Mouse (Mus musculus) erythroblast, embryonic 14.5 days (primary cell): Measurements from ENCODE around the gene Tymp.

Experiments
- GATA1 ChIP-seq: IDR thresholded peaks from 2 replicates; pipeline ENCODE4 v1.6.1; 2012; ENCODE audit warnings: low read length, inconsistent platforms, mixed read lengths
- TAL1 ChIP-seq: IDR thresholded peaks from 3 replicates; pipeline ENCODE4 v1.6.1; 2012; ENCODE audit warnings: low read length, inconsistent platforms, mixed read lengths

DNA sequence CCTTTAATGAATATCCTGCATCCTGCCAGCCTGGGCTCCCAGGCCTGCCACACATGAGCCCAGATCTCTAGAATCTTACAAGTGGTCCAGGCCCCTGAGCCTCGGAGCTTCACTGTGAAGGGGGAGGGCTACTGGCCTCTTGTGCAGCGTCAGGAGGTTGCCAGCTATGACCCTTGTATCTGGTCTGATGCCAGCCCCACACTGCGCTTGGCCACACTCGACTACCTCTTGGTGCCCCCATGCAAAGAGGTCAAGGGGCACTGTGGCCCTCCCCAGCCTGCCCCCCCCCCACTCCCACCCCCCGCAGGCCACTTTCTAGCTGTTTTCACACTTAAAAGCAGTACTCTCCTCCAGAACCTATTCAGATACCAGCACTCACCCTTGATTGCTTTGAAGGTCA, 50.4 kb downstream of the Tymp start:
- no peak for TF ChIP-seq GATA1
- no peak for TF ChIP-seq TAL1
